Mouse (Mus musculus) forelimb bud, embryonic 11.5 days (tissue): ENCODE data around the gene Srebf1.

Source experiments
- DNase-seq: peaks from one replicate; pipeline ENCODE4 v3.0.0-alpha.2; 2012; ENCODE audit warnings: low read depth, low spot score

The Srebf1 gene

DNA sequence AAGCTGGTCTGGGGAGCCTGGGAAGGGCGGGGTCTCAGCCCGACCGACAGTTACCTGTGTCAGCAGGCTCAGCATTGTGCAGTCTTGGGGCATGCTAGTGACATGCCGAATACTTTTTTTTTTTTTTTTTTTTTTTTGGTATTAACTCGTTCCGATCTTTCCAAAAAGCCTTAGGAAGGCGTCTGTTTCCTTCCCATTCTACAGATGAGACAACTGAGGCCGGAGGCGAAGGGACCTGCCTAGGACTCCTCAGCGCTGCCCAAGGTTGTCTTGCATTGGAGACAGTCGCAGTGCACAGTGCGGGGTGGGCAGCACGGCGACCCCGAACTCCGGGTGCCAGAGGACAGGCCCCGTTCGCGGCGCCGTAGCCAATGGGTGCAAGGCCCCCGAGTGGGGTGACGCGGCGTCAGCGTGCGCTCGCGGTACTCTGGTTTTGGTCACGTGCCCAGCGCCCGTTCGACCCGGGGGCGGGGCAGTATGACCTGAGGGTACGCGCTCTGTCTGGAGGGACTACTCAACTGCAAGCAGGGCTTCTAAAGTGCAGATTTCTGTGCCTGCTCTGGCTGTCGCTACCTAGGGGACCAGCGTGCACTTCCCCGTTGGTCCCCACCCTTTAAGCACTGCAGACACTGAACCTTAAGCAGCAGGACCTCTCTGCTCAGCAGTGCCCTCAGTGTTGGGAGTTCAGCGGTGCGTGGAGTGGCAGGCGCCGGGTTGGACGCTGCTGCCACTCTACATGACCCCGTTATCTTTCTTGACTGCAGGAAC, at the start of gene Srebf1:
TSS of gene Srebf1 (minus strand) at position 113 of the 768 bp plus-strand sequence.
- DNase-seq, result peak; percentile 76

- no peak for DNase-seq
Measured at GRCm38 (mm10) chr11:60268563-60268962, 46.2 kb upstream of the Srebf1 start.

DNA sequence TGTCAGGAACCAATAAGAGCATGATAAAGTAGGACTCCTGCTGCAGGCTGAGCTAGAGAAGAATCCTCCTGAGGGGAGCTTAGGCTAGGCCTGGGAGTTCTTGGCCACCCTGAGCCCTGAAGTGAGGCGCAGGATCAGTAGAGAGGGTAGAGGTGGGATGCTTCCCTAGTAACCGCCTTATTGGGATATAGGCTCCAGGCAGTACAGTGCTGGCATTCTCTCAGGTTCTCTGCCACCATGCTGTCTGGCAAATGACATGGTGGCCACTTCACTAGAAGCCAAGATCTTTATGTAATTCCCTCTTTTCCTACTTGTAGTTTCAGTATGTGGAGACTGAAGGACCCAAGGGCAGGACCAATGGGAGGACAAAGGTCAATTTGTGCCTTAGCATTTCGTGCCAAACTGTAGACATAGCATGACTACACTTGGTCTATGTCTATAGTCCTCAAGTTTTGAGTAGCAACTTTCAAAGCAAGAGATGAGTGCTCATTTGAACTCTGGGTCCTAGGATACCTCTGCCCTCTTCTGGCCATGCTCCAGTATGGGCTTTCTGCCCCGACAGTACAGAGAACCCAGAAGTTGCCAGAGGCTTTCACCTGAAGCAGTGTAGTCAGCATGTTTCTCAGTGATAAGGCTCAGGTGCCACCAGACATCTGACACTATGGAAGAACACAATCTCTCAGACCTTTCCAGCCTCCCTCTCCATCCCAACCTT, 43.0 kb upstream of the Srebf1 start:
- DNase-seq, result no peak

GRCm38 (mm10) chr11:60264651-60265050, 42.3 kb upstream of the Srebf1 start:
- no peak for DNase-seq

GRCm38 (mm10) chr11:60262396-60262795, 40.0 kb upstream of the Srebf1 start:
- DNase-seq, result no peak

GRCm38 (mm10) chr11:60260743-60261142, 38.4 kb upstream of the Srebf1 start:
- no peak for DNase-seq

- DNase-seq, result no peak
Measured at GRCm38 (mm10) chr11:60257696-60258095, 35.3 kb upstream of the Srebf1 start.

DNA sequence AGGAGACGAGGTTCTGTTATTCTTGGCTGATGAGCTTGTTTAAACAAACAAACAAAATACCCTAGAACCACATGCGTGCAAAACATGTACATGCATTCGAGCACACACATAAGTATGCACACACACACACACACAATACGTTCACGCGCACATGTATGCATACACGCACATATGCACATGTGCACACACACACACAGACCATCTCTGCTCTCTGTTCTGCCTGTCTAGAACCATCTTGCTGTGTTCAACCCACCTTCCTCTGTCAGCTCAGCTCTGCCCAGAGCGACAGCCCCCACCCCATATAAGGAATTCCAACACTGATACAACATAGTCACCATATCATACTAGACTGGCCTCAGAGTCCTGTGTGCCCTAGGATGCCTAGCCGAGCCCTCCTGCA, 34.3 kb upstream of the Srebf1 start:
- no peak for DNase-seq

DNA sequence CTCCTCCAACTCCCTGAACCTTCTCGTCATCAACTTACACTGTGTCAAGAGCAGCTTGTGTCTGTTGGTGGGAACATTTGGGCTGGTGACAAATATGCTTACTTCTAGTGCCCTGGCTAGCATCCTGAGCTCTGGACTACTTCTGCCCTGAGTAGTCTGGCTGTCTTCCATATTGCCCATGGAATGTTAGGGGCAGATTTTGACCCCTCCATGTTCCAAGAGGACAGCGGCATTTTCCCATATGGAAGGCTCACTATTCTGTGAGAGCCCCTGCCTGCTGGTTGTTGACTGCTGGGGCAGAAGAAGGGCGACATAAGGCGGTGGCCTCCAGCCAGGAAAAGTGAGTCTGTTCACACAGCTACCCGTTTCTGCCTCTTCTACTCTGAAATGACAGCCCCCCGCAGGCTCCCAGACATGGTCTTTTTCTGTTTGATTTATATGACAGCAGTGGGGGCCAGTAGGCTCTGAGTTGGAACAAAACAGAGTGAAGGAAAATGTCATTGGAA, 33.8 kb upstream of the Srebf1 start:
- no peak for DNase-seq

DNA sequence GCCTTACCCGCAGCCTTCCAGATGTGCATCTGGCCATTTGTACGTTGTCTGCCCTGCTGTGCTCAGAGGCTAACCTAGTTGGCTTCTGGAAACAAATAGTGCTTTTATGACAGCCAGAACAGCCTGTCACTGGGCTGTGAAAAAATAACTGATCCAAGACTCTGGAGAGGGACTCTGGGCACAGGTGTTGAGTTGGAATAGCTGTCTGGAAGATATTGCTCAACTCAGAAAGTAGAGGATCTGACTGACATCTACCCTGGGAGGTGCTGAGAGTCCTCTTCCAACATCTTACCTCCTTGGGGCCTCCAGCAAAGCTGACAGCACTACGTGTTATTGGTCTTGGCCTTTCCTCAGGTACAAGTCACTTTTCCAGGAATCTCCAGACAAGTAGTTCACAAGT, 33.3 kb upstream of the Srebf1 start:
- no peak for DNase-seq

DNA sequence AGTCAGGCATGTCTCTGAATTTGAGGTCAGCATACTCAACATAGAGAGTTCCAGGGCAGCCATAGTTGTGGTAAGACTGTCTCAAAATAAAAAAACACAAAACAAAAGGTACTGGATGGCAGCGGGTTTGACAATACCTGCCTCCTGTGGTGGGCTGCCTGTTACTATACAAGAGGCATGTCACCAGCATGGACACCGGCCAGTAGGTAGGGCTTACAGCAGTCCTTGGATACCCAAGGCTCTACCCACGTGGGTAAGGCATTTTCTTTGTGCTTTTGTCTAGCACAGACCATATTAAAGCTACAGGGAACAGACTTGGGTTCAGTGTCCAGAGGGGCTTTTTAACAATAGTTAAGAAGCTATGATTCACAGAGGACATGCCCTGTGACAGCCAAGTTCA, 32.8 kb upstream of the Srebf1 start:
- no peak for DNase-seq

DNA sequence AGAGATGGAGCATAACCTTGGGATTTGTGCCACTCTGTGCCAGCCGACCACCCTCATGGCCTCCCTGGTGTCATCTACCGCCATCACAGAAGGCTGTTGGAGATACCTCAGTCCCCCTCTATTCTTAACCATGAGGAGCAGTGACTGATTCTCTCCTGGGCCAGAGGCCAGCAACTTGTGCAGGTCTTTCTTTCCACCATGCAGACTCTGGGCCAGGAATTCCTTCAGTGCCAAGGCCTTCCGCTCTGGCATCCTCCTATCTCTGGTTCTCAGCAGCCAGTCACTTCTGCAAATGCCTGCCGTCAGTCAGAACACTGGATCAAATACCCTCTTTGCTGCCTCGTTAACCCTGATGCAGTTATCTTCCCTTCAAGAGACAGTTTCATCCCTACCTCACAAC, 31.9 kb upstream of the Srebf1 start:
- no peak for DNase-seq

DNA sequence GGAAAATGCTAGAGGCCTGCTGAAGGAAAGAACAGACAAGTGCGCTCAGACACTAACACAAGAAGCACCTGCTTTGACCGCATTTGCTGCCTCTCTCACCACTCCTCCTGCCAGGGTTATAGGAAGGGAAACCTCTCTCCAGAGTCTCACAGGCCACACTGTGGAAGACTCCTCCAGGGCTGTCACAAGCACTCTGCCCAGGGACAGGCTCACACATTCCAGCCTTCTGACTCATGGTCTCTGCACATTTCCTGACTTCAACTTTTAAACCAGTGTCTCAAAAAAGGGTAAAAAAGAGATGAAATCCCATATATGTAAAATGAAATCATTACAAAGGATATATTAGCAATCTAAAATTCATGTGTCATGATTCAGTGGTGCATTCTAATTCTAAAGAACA, 31.2 kb upstream of the Srebf1 start:
- DNase-seq, result no peak

GRCm38 (mm10) chr11:60250971-60251643, 28.7 kb upstream of the Srebf1 start:
- DNase-seq, result peak; percentile 41

GRCm38 (mm10) chr11:60249885-60250284, 27.5 kb upstream of the Srebf1 start:
- DNase-seq, result no peak

DNA sequence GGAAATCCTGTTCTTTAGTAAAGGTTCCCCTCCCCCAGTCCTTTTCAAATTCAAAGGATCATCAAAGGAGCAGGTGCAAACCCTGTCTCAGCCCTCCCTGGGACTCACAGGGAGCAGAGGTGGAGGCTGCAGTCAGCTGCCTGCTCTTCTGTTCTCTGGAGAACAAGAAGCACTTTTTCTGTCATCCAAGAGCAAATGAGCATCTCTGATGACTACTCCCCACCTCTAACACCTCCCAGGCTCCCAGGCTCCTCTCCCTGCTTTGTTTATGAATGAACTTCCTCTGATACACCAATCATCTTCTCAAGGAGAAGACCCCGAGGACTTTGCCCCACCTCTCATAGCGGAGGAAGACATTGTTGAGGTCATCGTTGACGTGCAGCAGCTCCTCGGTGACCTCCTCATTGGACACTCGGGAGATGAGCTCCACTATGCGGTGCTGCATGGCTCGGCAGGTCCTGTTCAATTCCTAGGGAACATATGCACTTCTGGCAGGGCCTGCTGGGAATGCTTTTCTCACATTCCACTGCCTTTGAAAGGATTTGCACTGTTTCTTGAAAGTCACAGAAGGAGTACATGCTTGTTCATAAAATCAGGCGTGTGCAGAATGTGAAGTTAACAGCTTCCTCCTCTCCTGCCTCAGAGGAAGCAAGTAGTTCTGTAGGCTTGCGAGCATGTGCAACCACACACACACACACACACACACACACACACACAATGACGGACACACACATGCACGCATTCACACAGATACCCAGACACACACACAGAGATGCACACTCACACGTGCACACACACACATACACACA, 26.4 kb upstream of the Srebf1 start:
- DNase-seq, result no peak

DNA sequence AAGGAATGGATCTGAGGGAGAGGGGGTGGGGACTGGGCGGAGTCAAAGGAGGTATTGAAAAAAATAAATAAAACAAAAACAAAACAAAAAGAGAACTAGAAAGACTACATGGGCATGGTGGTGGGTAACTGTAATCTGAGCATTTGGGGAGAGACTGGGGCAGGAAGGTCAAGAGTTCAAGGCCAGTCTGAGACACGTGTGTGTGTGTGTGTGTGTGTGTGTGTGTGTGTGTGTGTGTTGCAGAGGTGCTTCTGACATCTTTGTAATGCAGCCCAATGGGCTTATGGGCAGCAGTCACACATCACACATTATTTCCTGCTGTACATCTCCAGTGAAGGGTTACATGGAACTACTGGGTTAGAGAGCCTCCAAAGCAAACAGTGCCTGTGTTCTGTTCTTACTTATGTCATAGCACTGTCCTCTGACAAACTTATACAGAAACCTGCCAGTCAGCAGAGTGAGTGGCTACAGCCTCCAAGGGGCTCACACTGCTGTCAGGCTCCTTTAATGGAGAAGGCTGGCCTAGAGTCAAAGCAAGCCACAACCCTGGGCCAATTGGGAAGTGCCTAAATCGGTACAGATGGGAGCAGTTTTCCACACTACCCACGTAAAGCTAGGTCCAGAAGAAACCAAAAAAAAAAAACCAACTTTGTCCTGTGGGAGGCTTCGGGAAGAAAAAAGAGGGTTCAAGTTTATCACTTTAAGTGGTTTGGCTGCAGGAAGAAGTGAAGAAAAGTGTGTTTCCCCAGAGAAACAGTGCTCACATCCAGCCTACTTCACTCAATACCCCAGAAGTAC, 25.6 kb upstream of the Srebf1 start:
- no peak for DNase-seq

DNA sequence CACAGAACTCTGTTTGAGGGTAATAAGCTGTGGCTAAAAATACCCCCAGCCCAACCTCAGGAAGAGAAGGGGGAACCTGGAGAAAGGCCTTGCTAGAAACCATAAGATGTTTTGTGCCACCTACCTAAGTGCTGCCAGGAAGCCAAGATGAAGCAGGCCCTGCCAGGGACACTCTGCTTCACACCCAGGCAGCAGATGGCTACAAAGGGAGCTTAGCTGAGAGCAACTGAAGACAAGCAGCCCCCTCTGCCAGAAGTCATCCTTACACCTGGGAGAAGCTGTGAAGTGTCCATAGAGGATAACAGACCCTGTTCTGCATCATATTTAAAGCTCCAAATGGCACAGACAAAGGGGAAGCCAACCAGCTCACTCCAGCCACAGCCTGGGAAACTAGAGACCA, 23.7 kb upstream of the Srebf1 start:
- DNase-seq, result no peak

DNA sequence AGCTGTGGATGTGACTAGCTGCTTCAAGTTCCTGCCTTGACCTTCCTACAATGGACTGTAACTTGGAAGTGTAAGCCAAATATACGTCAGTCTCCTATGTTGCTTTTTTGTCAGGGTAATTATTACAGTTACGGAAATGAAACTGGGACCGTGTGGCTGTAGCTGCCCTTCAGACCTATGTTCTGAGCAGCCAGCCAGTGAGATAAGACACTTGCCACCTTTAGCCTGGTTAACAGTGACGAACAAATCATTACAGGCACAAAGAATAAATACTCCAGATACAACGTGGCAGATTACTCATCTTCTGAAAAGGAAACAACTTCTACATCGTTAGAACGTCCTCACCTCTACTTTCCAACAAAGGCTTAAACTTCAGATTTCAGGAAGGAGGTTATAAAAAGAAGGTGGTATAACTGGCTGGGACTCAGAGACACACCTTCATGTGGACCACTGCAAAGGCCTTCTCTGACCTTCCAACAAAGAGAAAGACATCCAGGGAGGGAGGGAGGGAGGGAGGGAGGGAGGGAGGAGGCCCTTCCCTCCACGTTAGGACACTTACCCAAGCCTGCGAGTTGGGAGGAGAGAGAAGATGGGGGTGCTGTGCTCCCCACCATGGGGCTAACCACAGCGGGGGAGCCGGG, 22.2 kb upstream of the Srebf1 start:
- DNase-seq, result no peak

- no peak for DNase-seq
Measured at GRCm38 (mm10) chr11:60240509-60240908, 18.1 kb upstream of the Srebf1 start.
